Mouse (Mus musculus) thymus, adult 2 months (tissue): Measurements from ENCODE around the gene Fbxo33.

ENCODE experiments used
- CTCF ChIP-seq: fragments of 200-500 bp; IDR thresholded peaks from 2 replicates; pipeline ENCODE4 v1.5.1; 2012; ENCODE audit warnings: mild to moderate bottlenecking, control low read depth, low read length, moderate library complexity, borderline replicate concordance; ENCODE audit not compliant: control insufficient read depth, poor library complexity, insufficient read depth; ENCODE audit errors: extremely low read depth
- POLR2A ChIP-seq: fragments of 200-500 bp; IDR thresholded peaks from 2 replicates; pipeline ENCODE4 v1.6.1; 2012; ENCODE audit warnings: mild to moderate bottlenecking, low read length, control low read depth, moderate library complexity; ENCODE audit not compliant: control insufficient read depth, poor library complexity, insufficient read depth; ENCODE audit errors: extremely low read depth

DNA sequence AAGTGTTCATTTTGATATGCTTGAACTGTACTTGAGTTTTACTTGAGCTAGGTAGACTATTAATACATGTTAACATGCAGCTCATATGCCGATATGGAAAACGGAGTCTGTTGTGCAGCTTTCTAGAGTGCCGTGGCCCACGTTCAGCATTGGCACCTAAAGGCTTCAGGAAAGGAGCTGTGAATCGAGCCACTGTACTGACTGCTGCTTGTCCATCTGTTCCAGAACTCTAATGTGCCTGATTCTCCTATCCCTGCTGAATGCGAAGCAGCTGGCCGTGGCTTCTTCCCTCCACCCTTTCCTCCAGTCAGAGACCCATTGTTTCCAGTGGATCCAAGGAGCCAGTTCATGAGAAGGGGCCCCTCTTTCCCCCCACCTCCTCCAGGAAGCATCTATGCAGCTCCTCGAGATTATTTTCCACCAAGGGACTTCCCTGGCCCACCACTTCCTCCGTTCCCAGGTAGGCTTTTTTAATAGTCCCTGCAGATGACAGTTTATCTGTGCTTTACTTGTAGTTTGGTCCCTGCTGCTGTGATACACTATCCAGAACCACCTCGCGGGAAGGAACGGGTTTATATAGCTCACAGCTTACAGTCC, 31.3 kb downstream of the Fbxo33 start:
- TF ChIP-seq CTCF (no peak), POLR2A (no peak)
